Mouse (Mus musculus): ENCODE results near the gene Rpl10a. TPM values are rescaled to one million over a fixed set of nuclear protein-coding genes. Genes with fewer than 3 reads are reported as not detected.
"Not testable (repeated sequence)": the region's sequence is repeated elsewhere in the genome, so short reads cannot be mapped to it uniquely, and the experiment has no call there.

Rpl10a gene
- polyA plus RNA-seq, 1 experiment from 2014 or later: 287 TPM

DNA sequence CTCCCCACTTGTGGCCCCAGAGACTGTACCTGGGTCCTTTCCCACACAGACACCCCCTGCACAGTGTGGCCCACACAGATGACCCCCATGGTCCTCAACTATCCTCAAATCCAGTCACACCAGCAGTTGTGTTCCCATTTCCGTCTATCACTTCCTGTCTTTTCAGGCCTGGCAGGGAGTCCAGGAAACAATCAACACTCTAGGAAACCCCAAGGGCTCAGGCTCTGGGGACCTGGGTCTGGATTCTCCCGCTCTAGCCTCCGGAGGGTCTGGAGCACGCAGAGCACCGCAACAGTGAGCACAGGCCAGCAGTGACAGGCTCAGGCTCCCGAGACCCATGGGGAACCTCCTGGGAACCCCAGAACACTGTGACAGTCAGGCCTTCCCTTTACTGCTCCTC lies 19.9 kb downstream of the Rpl10a start:
- no peak for ATAC-seq
- Histone ChIP-seq H3K4me3 (ENCODE audit: low read length) (no peak overlapping the region), H3K9me3 (ENCODE audit: control insufficient read depth, low read length) (no peaks in the 10 kb centered on the region), H3K4me2 (ENCODE audit: low read length) (no peak overlapping the region), H3K4me1 (ENCODE audit: control insufficient read depth, insufficient read depth, low read depth, low read length) (peaks cover 18% of the 10 kb centered on the region), H3K36me3 (ENCODE audit: control insufficient read depth, insufficient read depth, low read length) (no peaks in the 10 kb centered on the region), H3K27ac (ENCODE audit: low read depth, low read length) (no peak overlapping the region), H3K9ac (ENCODE audit: low read depth, low read length) (no peak overlapping the region), H3K27me3 (replicated peaks; ENCODE audit: control insufficient read depth, insufficient read depth, low read length) (peaks cover 15% of the 10 kb centered on the region)
- WGBS: 53% methylated on average over 6 of the region's 6 CpGs

GRCm38 (mm10) chr17:28349264-28349880 lies 21.1 kb downstream of the Rpl10a start:
- ATAC-seq: no peak
- peaks cover 18% of the 10 kb centered on the region for H3K4me1 ChIP-seq (ENCODE audit: control insufficient read depth, insufficient read depth, low read depth, low read length)
- 17% methylated on average over 11 of the region's 13 CpGs for WGBS
- H3K27ac ChIP-seq (ENCODE audit: low read depth, low read length): no peak overlapping the region
- H3K9ac ChIP-seq (ENCODE audit: low read depth, low read length): peak overlapping the region; percentile 73
- peaks cover 15% of the 10 kb centered on the region for H3K27me3 ChIP-seq (replicated peaks; ENCODE audit: control insufficient read depth, insufficient read depth, low read length)
- H3K9me3 ChIP-seq (ENCODE audit: control insufficient read depth, low read length): no peaks in the 10 kb centered on the region
- peak overlapping the region; percentile 66 for H3K4me3 ChIP-seq (ENCODE audit: low read length)
- H3K36me3 ChIP-seq (ENCODE audit: control insufficient read depth, insufficient read depth, low read length): no peaks in the 10 kb centered on the region
- peak overlapping the region; percentile 92 for H3K4me2 ChIP-seq (ENCODE audit: low read length)

DNA sequence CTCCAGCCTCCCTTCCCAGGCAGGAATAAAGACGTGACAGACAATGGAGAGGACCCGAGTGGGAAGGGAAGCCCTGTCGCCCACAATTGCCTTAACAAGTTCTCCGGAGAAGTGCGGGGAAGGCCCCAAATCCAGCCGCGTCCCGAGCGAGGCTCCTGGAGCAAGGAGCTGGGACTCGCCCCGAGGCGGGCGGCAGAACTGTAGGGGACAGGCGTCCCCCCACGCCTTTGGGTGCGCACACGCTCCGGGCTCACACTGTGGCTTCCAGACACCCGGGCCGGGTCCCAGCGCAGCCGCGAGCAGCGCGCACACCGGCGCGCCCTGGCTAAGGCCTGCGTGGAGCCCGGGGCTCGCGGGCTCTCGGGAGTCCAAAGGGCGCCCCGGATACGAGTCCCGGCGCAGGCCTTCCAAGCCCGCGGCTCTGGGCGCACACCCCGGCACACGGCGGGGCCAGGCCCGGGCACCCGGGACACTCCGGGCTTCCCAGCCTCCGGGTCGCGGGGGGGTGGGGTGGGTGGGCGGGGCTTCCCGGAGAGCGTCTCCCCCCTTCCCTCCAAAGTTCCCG lies 21.7 kb downstream of the Rpl10a start:
- Histone ChIP-seq H3K9me3 (ENCODE audit: control insufficient read depth, low read length) (no peaks in the 10 kb centered on the region), H3K27me3 (replicated peaks; ENCODE audit: control insufficient read depth, insufficient read depth, low read length) (peaks cover 15% of the 10 kb centered on the region), H3K27ac (ENCODE audit: low read depth, low read length) (peak overlapping the region; percentile 57; the same call in 1 of the 2 replicates), H3K4me2 (ENCODE audit: low read length) (peak overlapping the region; percentile 92), H3K4me1 (ENCODE audit: control insufficient read depth, insufficient read depth, low read depth, low read length) (peaks cover 18% of the 10 kb centered on the region), H3K9ac (ENCODE audit: low read depth, low read length) (peak overlapping the region; percentile 73), H3K36me3 (ENCODE audit: control insufficient read depth, insufficient read depth, low read length) (no peaks in the 10 kb centered on the region), H3K4me3 (ENCODE audit: low read length) (peak overlapping the region; percentile 66)
- WGBS: under 1% methylated on average over 35 of the region's 54 CpGs
- ATAC-seq: peak; percentile 32

- under 1% methylated on average over 52 of the region's 73 CpGs for WGBS
- H3K4me3 ChIP-seq (ENCODE audit: low read length): peak within 1 kb of the TSS; percentile 66
- peak within 1 kb of the TSS; percentile 57 for H3K27ac ChIP-seq (ENCODE audit: low read depth, low read length)
- peaks cover 15% of the 10 kb centered on the region for H3K27me3 ChIP-seq (replicated peaks; ENCODE audit: control insufficient read depth, insufficient read depth, low read length)
- no peaks in the 10 kb centered on the region for H3K36me3 ChIP-seq (ENCODE audit: control insufficient read depth, insufficient read depth, low read length)
- peak within 1 kb of the TSS; percentile 73 for H3K9ac ChIP-seq (ENCODE audit: low read depth, low read length)
- ATAC-seq: peak; percentile 78
- no peaks in the 10 kb centered on the region for H3K9me3 ChIP-seq (ENCODE audit: control insufficient read depth, low read length)
- peak within 1 kb of the TSS; percentile 92 for H3K4me2 ChIP-seq (ENCODE audit: low read length)
- peaks cover 13% of the 10 kb centered on the region for H3K4me1 ChIP-seq (ENCODE audit: control insufficient read depth, insufficient read depth, low read depth, low read length)
These were observed 22.4 kb downstream of the Rpl10a start, which contains the start of gene Tead3 for GRCm38 (mm10) chr17:28350466-28351352. TSS of gene Tead3 (minus strand) at chr17:28350817.

DNA sequence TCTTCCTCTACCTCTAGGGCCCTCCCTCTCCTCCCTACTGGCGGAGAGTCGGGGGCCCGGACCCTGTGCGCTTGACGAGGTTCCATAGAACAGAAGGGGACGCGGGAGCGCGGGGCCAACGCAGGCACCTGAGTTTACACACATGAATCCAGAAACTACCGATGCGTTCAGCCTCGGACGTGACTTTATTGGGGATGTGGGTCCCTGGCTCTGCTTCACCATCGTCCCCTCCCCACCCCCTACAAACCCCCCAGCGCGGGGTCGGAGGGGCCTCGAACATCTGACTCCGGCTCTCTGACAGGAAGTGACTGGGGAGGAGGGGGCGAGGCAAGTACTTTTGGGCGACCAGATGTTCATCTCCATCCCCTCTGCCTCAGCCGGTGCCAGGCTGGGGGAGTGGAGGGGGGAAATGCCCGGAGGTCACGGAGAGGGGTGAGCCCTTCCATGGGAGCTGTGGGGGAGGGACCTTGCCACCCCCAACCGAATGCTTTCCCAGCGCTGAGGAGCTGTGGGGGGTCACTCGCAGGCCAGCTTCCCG lies 23.2 kb downstream of the Rpl10a start:
- peak overlapping the region; percentile 73 for H3K9ac ChIP-seq (ENCODE audit: low read depth, low read length)
- peaks cover 15% of the 10 kb centered on the region for H3K27me3 ChIP-seq (replicated peaks; ENCODE audit: control insufficient read depth, insufficient read depth, low read length)
- WGBS: under 1% methylated on average over 29 of the region's 29 CpGs
- H3K4me1 ChIP-seq (ENCODE audit: control insufficient read depth, insufficient read depth, low read depth, low read length): peaks cover 9% of the 10 kb centered on the region; the same call in 1 of the 2 replicates
- peak overlapping the region; percentile 92 for H3K4me2 ChIP-seq (ENCODE audit: low read length)
- H3K9me3 ChIP-seq (ENCODE audit: control insufficient read depth, low read length): no peaks in the 10 kb centered on the region
- no peak; the same call in 1 of the 2 replicates for ATAC-seq
- no peaks in the 10 kb centered on the region for H3K36me3 ChIP-seq (ENCODE audit: control insufficient read depth, insufficient read depth, low read length)
- peak overlapping the region; percentile 66 for H3K4me3 ChIP-seq (ENCODE audit: low read length)
- no peak overlapping the region; the same call in 1 of the 2 replicates for H3K27ac ChIP-seq (ENCODE audit: low read depth, low read length)

DNA sequence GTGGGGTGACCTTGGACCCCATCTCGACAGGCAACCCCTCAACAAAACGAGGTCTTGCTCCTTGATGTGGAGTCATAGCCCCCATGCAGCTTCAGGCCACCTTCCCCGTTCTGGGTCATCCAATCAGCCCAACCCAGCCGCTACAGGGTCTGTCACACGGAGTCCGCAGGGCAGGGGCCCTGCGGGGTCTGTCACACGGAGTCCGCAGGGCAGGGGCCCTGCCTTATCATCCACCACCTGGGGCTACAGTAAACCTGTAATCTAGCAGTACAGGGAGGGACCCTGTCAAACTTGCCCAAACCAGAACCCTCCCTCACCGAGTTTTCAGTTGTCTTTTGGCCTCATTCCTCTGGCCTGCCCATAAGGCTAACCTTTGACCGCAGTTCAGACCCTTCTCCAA lies 23.7 kb downstream of the Rpl10a start:
- H3K27me3 ChIP-seq (replicated peaks; ENCODE audit: control insufficient read depth, insufficient read depth, low read length): peaks cover 15% of the 10 kb centered on the region
- no peaks in the 10 kb centered on the region for H3K36me3 ChIP-seq (ENCODE audit: control insufficient read depth, insufficient read depth, low read length)
- no peak overlapping the region for H3K4me3 ChIP-seq (ENCODE audit: low read length)
- H3K4me1 ChIP-seq (ENCODE audit: control insufficient read depth, insufficient read depth, low read depth, low read length): peaks cover 9% of the 10 kb centered on the region; the same call in 1 of the 2 replicates
- no peaks in the 10 kb centered on the region for H3K9me3 ChIP-seq (ENCODE audit: control insufficient read depth, low read length)
- WGBS: 11% methylated on average over 11 of the region's 11 CpGs
- H3K27ac ChIP-seq (ENCODE audit: low read depth, low read length): no peak overlapping the region
- H3K4me2 ChIP-seq (ENCODE audit: low read length): no peak overlapping the region
- H3K9ac ChIP-seq (ENCODE audit: low read depth, low read length): no peak overlapping the region
- no peak for ATAC-seq

DNA sequence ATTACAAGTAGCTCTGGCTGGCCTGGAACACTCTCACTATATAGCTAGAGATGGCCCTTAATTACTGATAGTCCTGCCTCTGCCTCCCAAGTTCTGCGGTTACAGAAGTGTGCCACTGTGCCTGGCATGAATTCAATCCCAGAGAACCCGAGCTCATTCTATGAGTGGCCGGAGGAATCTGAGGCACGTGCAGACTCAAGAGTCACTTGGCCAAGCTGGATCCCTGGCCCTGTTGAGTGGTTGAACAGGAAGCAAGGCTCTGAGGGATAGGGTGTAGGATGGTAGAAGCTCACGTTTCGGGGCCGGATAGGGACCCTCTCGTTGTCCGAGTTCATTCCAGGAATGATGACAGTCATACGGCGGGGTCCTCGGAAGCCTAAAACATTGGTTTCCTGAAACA lies 27.6 kb downstream of the Rpl10a start:
- H3K27me3 ChIP-seq (replicated peaks; ENCODE audit: control insufficient read depth, insufficient read depth, low read length): peaks cover 22% of the 10 kb centered on the region
- H3K27ac ChIP-seq (ENCODE audit: low read depth, low read length): no peak overlapping the region
- no peaks in the 10 kb centered on the region; the same call in 1 of the 2 replicates for H3K4me1 ChIP-seq (ENCODE audit: control insufficient read depth, insufficient read depth, low read depth, low read length)
- 88% methylated on average over 12 of the region's 12 CpGs for WGBS
- no peaks in the 10 kb centered on the region for H3K36me3 ChIP-seq (ENCODE audit: control insufficient read depth, insufficient read depth, low read length)
- H3K9me3 ChIP-seq (ENCODE audit: control insufficient read depth, low read length): no peaks in the 10 kb centered on the region
- no peak overlapping the region for H3K4me3 ChIP-seq (ENCODE audit: low read length)
- no peak for ATAC-seq
- no peak overlapping the region for H3K9ac ChIP-seq (ENCODE audit: low read depth, low read length)
- H3K4me2 ChIP-seq (ENCODE audit: low read length): no peak overlapping the region

DNA sequence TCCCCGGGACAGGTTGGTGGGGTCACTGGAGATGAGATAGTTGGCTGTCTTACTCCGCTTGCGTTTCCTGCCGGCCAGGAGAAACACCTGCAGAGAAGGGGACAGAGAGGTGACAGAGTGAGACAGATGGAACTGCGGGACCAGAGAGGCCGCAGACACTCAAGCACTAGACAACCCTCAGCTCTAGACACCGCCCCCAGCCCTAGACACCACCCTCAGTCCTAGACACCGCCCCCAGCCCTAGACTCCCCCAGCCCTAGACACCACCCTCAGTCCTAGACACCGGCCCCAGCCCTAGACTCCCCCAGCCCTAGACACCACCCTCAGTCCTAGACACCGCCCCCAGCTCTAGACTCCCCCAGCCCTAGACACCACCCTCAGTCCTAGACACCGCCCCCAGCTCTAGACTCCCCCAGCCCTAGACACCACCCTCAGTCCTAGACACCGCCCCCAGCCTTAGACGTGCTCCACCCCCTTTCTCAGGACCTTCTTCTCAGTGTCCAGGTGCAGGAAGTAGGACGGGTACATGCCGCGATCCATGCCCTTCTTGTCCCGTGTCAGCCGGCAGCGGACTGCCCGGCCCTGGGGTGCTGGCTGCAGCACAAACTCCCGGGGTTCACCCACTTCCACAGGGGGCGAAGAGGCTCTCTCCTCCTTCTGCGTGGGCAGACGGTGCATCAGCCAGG lies 30.4 kb downstream of the Rpl10a start:
- not testable (repeated sequence) for H3K27ac ChIP-seq (ENCODE audit: low read depth, low read length); H3K9me3 ChIP-seq (ENCODE audit: control insufficient read depth, low read length); H3K36me3 ChIP-seq (ENCODE audit: control insufficient read depth, insufficient read depth, low read length); ATAC-seq; H3K4me2 ChIP-seq (ENCODE audit: low read length); H3K9ac ChIP-seq (ENCODE audit: low read depth, low read length); H3K4me3 ChIP-seq (ENCODE audit: low read length)
- WGBS: 21% methylated on average over 22 of the region's 24 CpGs
- peaks cover 11% of the 10 kb centered on the region for H3K4me1 ChIP-seq (ENCODE audit: control insufficient read depth, insufficient read depth, low read depth, low read length)
- H3K27me3 ChIP-seq (replicated peaks; ENCODE audit: control insufficient read depth, insufficient read depth, low read length): peaks cover 23% of the 10 kb centered on the region
